Mouse (Mus musculus) forebrain, embryonic 12.5 days (tissue): Measurements from ENCODE around the gene Tbc1d9. TPM values are rescaled to one million over a fixed set of nuclear protein-coding genes. Genes with fewer than 3 reads are reported as not detected.

Experiments used
- ATAC-seq: fragments of 200-750 bp; cut with Nextera tagmentation; 2 replicates; pipeline ENCODE4 v1.8.0; 2017; ENCODE audit warnings: moderate TSS enrichment; ENCODE audit not compliant: low FRiP score
- H3K27ac ChIP-seq: fragments of 300-500 bp; sonication (generic); 2 replicates; pipeline ENCODE4 v1.5.1; 2016; ENCODE audit warnings: mild to moderate bottlenecking
- H3K27me3 ChIP-seq: fragments of 300-500 bp; sonication (generic); 2 replicates; pipeline ENCODE4 v1.6.1; 2016; ENCODE audit warnings: mild to moderate bottlenecking
- H3K36me3 ChIP-seq: fragments of 300-500 bp; sonication (generic); replicated peaks from 2 replicates; pipeline ENCODE4 v1.6.1; 2016; ENCODE audit warnings: mild to moderate bottlenecking
- H3K4me1 ChIP-seq: fragments of 300-500 bp; sonication (generic); 2 replicates; pipeline ENCODE4 v1.6.1; 2016
- H3K4me2 ChIP-seq: fragments of 300-500 bp; sonication (generic); 2 replicates; pipeline ENCODE4 v1.6.1; 2016; ENCODE audit warnings: mild to moderate bottlenecking, moderate library complexity
- H3K4me3 ChIP-seq: fragments of 300-500 bp; sonication (generic); replicated peaks from 2 replicates; pipeline ENCODE4 v1.5.1; 2016; ENCODE audit warnings: mild to moderate bottlenecking
- H3K9ac ChIP-seq: fragments of 300-500 bp; sonication (generic); 2 replicates; pipeline ENCODE4 v1.6.1; 2016; ENCODE audit warnings: mild to moderate bottlenecking
- H3K9me3 ChIP-seq: fragments of 300-500 bp; sonication (generic); 2 replicates; pipeline ENCODE4 v1.6.1; 2016
- WGBS: fragments of 180-500 bp; shearing (Covaris S2); methylation state at CpG from one replicate; pipeline ENCODE4 v1.1.7; 2016; 5-methylcytosine and 5-hydroxymethylcytosine counted together
- polyA plus RNA-seq: library from polyadenylated mRNA; unstranded; fragments of >200 nt; fragmentation: Nextera tagmentation; extraction: Ambion mirVana; gene quantifications from 2 replicates; pipeline ENCODE4 v1.2.1, GENCODE M21; 2016

Gene Tbc1d9
- polyA plus RNA-seq, 1 experiment from 2014 or later: 12.7 TPM

GRCm38 (mm10) chr8:83182784-83183183 lies 17.6 kb downstream of the Tbc1d9 start:
- no peak overlapping the region for H3K4me2 ChIP-seq
- H3K27ac ChIP-seq: 0 out of 2 replicates have a peak overlapping the region, but pooled peaks have one; percentile 9
- no peaks in the 10 kb centered on the region for H3K27me3 ChIP-seq
- WGBS: 74% methylated on average over 5 of the region's 5 CpGs
- no peaks in the 10 kb centered on the region for H3K9me3 ChIP-seq
- no peak for ATAC-seq
- H3K9ac ChIP-seq: no peak overlapping the region
- no peaks in the 10 kb centered on the region for H3K36me3 ChIP-seq
- H3K4me1 ChIP-seq: peaks cover 53% of the 10 kb centered on the region
- H3K4me3 ChIP-seq: no peak overlapping the region

GRCm38 (mm10) chr8:83186376-83186775 lies 21.2 kb downstream of the Tbc1d9 start:
- no peaks in the 10 kb centered on the region for H3K27me3 ChIP-seq
- H3K4me1 ChIP-seq: peaks cover 33% of the 10 kb centered on the region
- no peak overlapping the region for H3K4me3 ChIP-seq
- no peak overlapping the region for H3K4me2 ChIP-seq
- 72% methylated on average over 6 of the region's 6 CpGs for WGBS
- no peaks in the 10 kb centered on the region for H3K9me3 ChIP-seq
- no peaks in the 10 kb centered on the region for H3K36me3 ChIP-seq
- no peak for ATAC-seq
- H3K27ac ChIP-seq: no peak overlapping the region
- no peak overlapping the region for H3K9ac ChIP-seq

- no peak overlapping the region for H3K4me2 ChIP-seq
- no peak overlapping the region for H3K4me3 ChIP-seq
- WGBS: 85% methylated on average over 10 of the region's 10 CpGs
- no peak for ATAC-seq
- no peaks in the 10 kb centered on the region for H3K9me3 ChIP-seq
- peak overlapping the region; percentile 19; the same call in 1 of the 2 replicates for H3K27ac ChIP-seq
- H3K4me1 ChIP-seq: peaks cover 23% of the 10 kb centered on the region
- no peak overlapping the region for H3K9ac ChIP-seq
- no peaks in the 10 kb centered on the region for H3K27me3 ChIP-seq
- no peaks in the 10 kb centered on the region for H3K36me3 ChIP-seq
Measured at GRCm38 (mm10) chr8:83187363-83187962, 22.3 kb downstream of the Tbc1d9 start.

GRCm38 (mm10) chr8:83189538-83190095 lies 24.5 kb downstream of the Tbc1d9 start:
- ATAC-seq: no peak
- Histone ChIP-seq H3K36me3 (no peaks in the 10 kb centered on the region), H3K4me2 (no peak overlapping the region), H3K9me3 (no peaks in the 10 kb centered on the region), H3K27me3 (no peaks in the 10 kb centered on the region), H3K4me3 (no peak overlapping the region), H3K9ac (no peak overlapping the region), H3K27ac (no peak overlapping the region), H3K4me1 (peaks cover 10% of the 10 kb centered on the region; the same call in 1 of the 2 replicates)
- 71% methylated on average over 4 of the region's 4 CpGs for WGBS

- Histone ChIP-seq H3K27ac (no peak overlapping the region), H3K4me3 (no peak overlapping the region), H3K27me3 (no peaks in the 10 kb centered on the region), H3K9me3 (no peaks in the 10 kb centered on the region), H3K4me1 (peaks cover 13% of the 10 kb centered on the region), H3K36me3 (no peaks in the 10 kb centered on the region), H3K9ac (no peak overlapping the region), H3K4me2 (no peak overlapping the region)
- no peak for ATAC-seq
- 64% methylated on average over 6 of the region's 6 CpGs for WGBS
Measured at GRCm38 (mm10) chr8:83196088-83196487, 30.9 kb downstream of the Tbc1d9 start.

GRCm38 (mm10) chr8:83199715-83200114 lies 34.6 kb downstream of the Tbc1d9 start:
- WGBS: 71% methylated on average over 8 of the region's 8 CpGs
- H3K9ac ChIP-seq: no peak overlapping the region
- no peak overlapping the region for H3K27ac ChIP-seq
- ATAC-seq: no peak
- H3K36me3 ChIP-seq: no peaks in the 10 kb centered on the region
- H3K9me3 ChIP-seq: no peaks in the 10 kb centered on the region
- H3K27me3 ChIP-seq: no peaks in the 10 kb centered on the region
- H3K4me2 ChIP-seq: no peak overlapping the region
- no peak overlapping the region for H3K4me3 ChIP-seq
- peaks cover 9% of the 10 kb centered on the region for H3K4me1 ChIP-seq

GRCm38 (mm10) chr8:83200191-83201177 lies 35.3 kb downstream of the Tbc1d9 start:
- Histone ChIP-seq H3K9ac (no peak overlapping the region), H3K4me2 (no peak overlapping the region), H3K27ac (no peak overlapping the region), H3K27me3 (no peaks in the 10 kb centered on the region), H3K36me3 (no peaks in the 10 kb centered on the region), H3K4me1 (peaks cover 9% of the 10 kb centered on the region), H3K4me3 (no peak overlapping the region), H3K9me3 (no peaks in the 10 kb centered on the region)
- WGBS: 87% methylated on average over 16 of the region's 16 CpGs
- ATAC-seq: no peak

GRCm38 (mm10) chr8:83202946-83203345 lies 37.8 kb downstream of the Tbc1d9 start:
- no peak overlapping the region for H3K27ac ChIP-seq
- no peak overlapping the region for H3K9ac ChIP-seq
- H3K27me3 ChIP-seq: no peaks in the 10 kb centered on the region
- peaks cover 4% of the 10 kb centered on the region for H3K4me1 ChIP-seq
- H3K36me3 ChIP-seq: no peaks in the 10 kb centered on the region
- no peak for ATAC-seq
- no peak overlapping the region for H3K4me2 ChIP-seq
- H3K4me3 ChIP-seq: no peak overlapping the region
- H3K9me3 ChIP-seq: no peaks in the 10 kb centered on the region
- 95% methylated on average over 11 of the region's 11 CpGs for WGBS

- Histone ChIP-seq H3K9me3 (no peaks in the 10 kb centered on the region), H3K4me2 (no peak overlapping the region), H3K27ac (peak overlapping the region; percentile 25; the same call in 1 of the 2 replicates), H3K27me3 (no peaks in the 10 kb centered on the region), H3K4me1 (peaks cover 10% of the 10 kb centered on the region), H3K36me3 (peaks cover 6% of the 10 kb centered on the region), H3K4me3 (no peak overlapping the region), H3K9ac (no peak overlapping the region)
- no peak for ATAC-seq
- WGBS: 78% methylated on average over 7 of the region's 7 CpGs
Measured at GRCm38 (mm10) chr8:83205907-83206306, 40.8 kb downstream of the Tbc1d9 start.

- no peak overlapping the region for H3K4me2 ChIP-seq
- ATAC-seq: no peak
- H3K27ac ChIP-seq: no peak overlapping the region
- H3K36me3 ChIP-seq: peaks cover 19% of the 10 kb centered on the region
- no peak overlapping the region for H3K9ac ChIP-seq
- H3K27me3 ChIP-seq: no peaks in the 10 kb centered on the region
- H3K9me3 ChIP-seq: no peaks in the 10 kb centered on the region
- WGBS: 76% methylated on average over 4 of the region's 4 CpGs
- no peak overlapping the region for H3K4me3 ChIP-seq
- H3K4me1 ChIP-seq: peaks cover 10% of the 10 kb centered on the region; the same call in 1 of the 2 replicates
Measured at GRCm38 (mm10) chr8:83209581-83209980, 44.4 kb downstream of the Tbc1d9 start.

- H3K4me2 ChIP-seq: no peak overlapping the region
- H3K36me3 ChIP-seq: peaks cover 19% of the 10 kb centered on the region
- H3K9me3 ChIP-seq: no peaks in the 10 kb centered on the region
- no peak overlapping the region for H3K27ac ChIP-seq
- no peaks in the 10 kb centered on the region for H3K27me3 ChIP-seq
- H3K9ac ChIP-seq: no peak overlapping the region
- 93% methylated on average over 7 of the region's 7 CpGs for WGBS
- no peak for ATAC-seq
- peaks cover 9% of the 10 kb centered on the region; the same call in 1 of the 2 replicates for H3K4me1 ChIP-seq
- H3K4me3 ChIP-seq: no peak overlapping the region
Measured at GRCm38 (mm10) chr8:83210676-83211075, 45.5 kb downstream of the Tbc1d9 start.

- Histone ChIP-seq H3K4me1 (0 out of 2 replicates have a peak, but pooled peaks cover 4% of the 10 kb centered on the region), H3K9me3 (no peaks in the 10 kb centered on the region), H3K27ac (no peak overlapping the region), H3K4me3 (no peak overlapping the region), H3K36me3 (peaks cover 19% of the 10 kb centered on the region), H3K27me3 (no peaks in the 10 kb centered on the region), H3K9ac (no peak overlapping the region), H3K4me2 (no peak overlapping the region)
- no peak for ATAC-seq
- whole genome bisulfite sequencing: 78% methylated on average over 5 of the region's 5 CpGs
Measured at GRCm38 (mm10) chr8:83215065-83215464, 49.9 kb downstream of the Tbc1d9 start.
